Mouse (Mus musculus) lung, embryonic 14.5 days (tissue): ENCODE data around the gene Mthfd1. TPM values are rescaled to one million over a fixed set of nuclear protein-coding genes. Genes with fewer than 3 reads are reported as not detected.
A peak's percentile ranks its signal among the peaks of the same experiment; 100 is the strongest.

ENCODE experiments used
- ATAC-seq: fragments of 200-750 bp; cut with Nextera tagmentation; 2 replicates; pipeline ENCODE4 v1.8.0; 2017; ENCODE audit warnings: mild to moderate bottlenecking, moderate TSS enrichment, moderate library complexity; ENCODE audit not compliant: insufficient read depth
- DNase-seq: peaks from one replicate; pipeline ENCODE4 v3.0.0-alpha.2; 2015
- H3K27ac ChIP-seq: fragments of 300-500 bp; sonication (generic); 2 replicates; pipeline ENCODE4 v1.5.1; 2014; ENCODE audit warnings: low read depth, mild to moderate bottlenecking, moderate library complexity
- H3K27me3 ChIP-seq: fragments of 300-500 bp; sonication (generic); 2 replicates; pipeline ENCODE4 v1.6.1; 2014; ENCODE audit warnings: low read length, control low read depth; ENCODE audit not compliant: insufficient read depth
- H3K36me3 ChIP-seq: fragments of 300-500 bp; sonication (generic); 2 replicates; pipeline ENCODE4 v1.6.1; 2014; ENCODE audit warnings: control low read depth; ENCODE audit not compliant: insufficient read depth
- H3K4me1 ChIP-seq: fragments of 300-500 bp; sonication (generic); 2 replicates; pipeline ENCODE4 v1.6.1; 2014; ENCODE audit warnings: antibody characterized with exemption, control low read depth; ENCODE audit not compliant: insufficient read depth
- H3K4me2 ChIP-seq: fragments of 300-500 bp; sonication (generic); 2 replicates; pipeline ENCODE4 v1.6.1; 2014; ENCODE audit warnings: mild to moderate bottlenecking
- H3K4me3 ChIP-seq: fragments of 300-500 bp; sonication (generic); 2 replicates; pipeline ENCODE4 v1.5.1; 2014; ENCODE audit warnings: low read depth, low read length
- H3K9ac ChIP-seq: fragments of 300-500 bp; sonication (generic); 2 replicates; pipeline ENCODE4 v1.6.1; 2014
- H3K9me3 ChIP-seq: fragments of 300-500 bp; sonication (generic); 2 replicates; pipeline ENCODE4 v1.6.1; 2016; ENCODE audit warnings: low read depth, low read length, control low read depth
- CTCF ChIP-seq: IDR thresholded peaks from 2 replicates; pipeline ENCODE4 v1.5.1; 2016; ENCODE audit warnings: antibody characterized with exemption, low read depth
- WGBS: fragments of 180-500 bp; shearing (Covaris S2); extraction: QIAGEN DNeasy Blood & Tissue Kit; methylation state at CpG from one replicate; pipeline ENCODE4 v1.1.7; 2014; 5-methylcytosine and 5-hydroxymethylcytosine counted together
- polyA plus RNA-seq: library from polyadenylated mRNA; unstranded; fragments of >200 nt; fragmentation: Nextera tagmentation; extraction: Ambion mirVana; gene quantifications from 2 replicates; pipeline ENCODE4 v1.2.1, GENCODE M21; 2014

Mthfd1 gene
- polyA plus RNA-seq, 1 experiment from 2014 or later, result 104 TPM

DNA sequence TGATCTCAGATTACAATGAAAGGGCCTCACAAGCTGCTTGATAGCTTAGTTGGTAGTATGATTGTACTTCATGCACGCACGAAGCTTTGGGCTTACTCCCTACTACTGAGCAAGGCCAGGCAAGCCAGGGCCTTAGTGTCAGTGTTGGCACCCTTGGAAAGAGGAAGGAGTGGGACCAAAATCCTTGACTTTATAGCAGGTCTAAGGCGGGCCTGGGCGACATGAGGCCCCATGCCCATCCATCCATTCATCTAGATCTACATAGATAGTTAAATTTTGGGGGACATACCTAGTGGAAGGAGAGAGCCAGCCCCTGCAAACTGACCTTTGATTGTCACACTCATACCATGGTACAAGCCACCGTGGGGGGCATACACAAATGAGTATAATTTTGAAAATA, 53.3 kb downstream of the Mthfd1 start:
- Histone ChIP-seq H3K9me3 (no peaks in the 10 kb centered on the region), H3K27ac (peak overlapping the region; percentile 75), H3K4me1 (peaks cover 5% of the 10 kb centered on the region; the same call in 1 of the 2 replicates), H3K36me3 (peaks cover 57% of the 10 kb centered on the region), H3K4me2 (no peak overlapping the region), H3K9ac (no peak overlapping the region), H3K27me3 (no peaks in the 10 kb centered on the region), H3K4me3 (no peak overlapping the region)
- WGBS, result 82% methylated on average over 5 of the region's 5 CpGs
- ATAC-seq (no peak), DNase-seq (no peak)
- TF ChIP-seq CTCF, result no peak

DNA sequence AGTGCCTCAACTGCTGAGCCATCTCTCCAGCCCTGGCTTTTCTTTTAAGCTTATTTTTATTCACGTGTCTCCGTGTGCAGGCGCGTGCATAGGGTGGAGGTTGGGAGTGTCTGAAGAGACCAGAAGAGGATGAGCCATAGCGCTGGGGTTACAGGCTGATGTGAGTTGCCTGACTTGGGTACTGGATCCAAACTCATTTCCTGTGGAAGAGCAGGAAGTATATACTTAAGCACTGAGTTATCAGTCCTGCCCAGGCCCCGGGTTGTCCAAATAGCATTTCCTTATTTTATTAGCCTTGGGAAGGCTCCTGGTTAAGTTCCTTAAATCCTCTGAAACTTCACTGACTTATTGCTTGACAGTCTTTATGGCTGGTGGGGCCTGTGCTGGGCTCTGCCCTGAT, 54.9 kb downstream of the Mthfd1 start:
- 73% methylated on average over 6 of the region's 6 CpGs for WGBS
- DNase-seq, result peak; percentile 35
- Histone ChIP-seq H3K4me3 (no peak overlapping the region), H3K9me3 (no peaks in the 10 kb centered on the region), H3K36me3 (peaks cover 64% of the 10 kb centered on the region), H3K27me3 (no peaks in the 10 kb centered on the region), H3K4me1 (peaks cover 5% of the 10 kb centered on the region; the same call in 1 of the 2 replicates), H3K4me2 (no peak overlapping the region), H3K9ac (no peak overlapping the region), H3K27ac (no peak overlapping the region)
- no peak for ATAC-seq
- TF ChIP-seq CTCF, result no peak

DNA sequence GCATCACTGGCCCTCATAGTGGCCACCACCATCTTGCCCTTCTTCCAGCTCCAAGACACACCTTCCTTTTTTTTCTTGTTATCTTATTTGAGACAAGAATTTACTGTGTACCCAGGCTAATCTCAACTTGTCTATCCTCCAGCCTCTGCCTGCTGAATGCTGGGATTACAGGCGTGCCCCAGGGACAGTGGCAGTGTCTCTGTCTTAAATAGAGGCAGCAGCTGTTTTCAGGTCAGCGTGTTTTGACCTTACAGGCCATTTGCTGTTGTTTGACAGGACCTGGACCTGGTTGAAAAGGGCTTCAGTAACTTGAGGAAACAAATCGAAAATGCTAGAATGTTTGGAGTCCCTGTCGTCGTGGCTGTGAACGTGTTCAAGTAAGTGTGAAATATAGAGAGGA, 55.5 kb downstream of the Mthfd1 start:
- peak overlapping the region; percentile 58; the same call in 1 of the 2 replicates for H3K27ac ChIP-seq

DNA sequence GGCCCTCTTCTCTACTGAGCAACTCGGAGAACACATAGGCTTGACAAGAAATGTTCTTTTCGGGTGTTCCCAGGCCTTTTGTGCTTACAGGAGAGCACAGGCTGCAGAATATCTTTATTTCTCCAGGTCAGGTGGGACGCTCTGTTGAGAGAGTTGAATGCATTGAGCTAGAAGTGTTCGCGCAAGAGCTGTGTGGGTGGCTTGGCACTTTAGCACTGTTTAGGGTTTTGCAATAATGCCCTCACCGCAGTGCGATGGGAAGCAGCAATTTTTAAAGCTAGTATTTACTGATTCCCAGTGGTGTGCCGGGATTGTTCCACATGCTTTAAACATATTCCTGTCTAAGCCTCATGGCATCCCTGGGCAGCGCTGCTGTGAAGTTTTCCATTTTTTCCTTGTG, 56.1 kb downstream of the Mthfd1 start:
- Histone ChIP-seq H3K4me3 (no peak overlapping the region), H3K27me3 (no peaks in the 10 kb centered on the region), H3K9ac (no peak overlapping the region), H3K27ac (no peak overlapping the region), H3K4me2 (no peak overlapping the region), H3K36me3 (peaks cover 69% of the 10 kb centered on the region), H3K9me3 (no peaks in the 10 kb centered on the region), H3K4me1 (peaks cover 5% of the 10 kb centered on the region; the same call in 1 of the 2 replicates)
- TF ChIP-seq CTCF, result no peak
- DNase-seq, result no peak
- no peak for ATAC-seq
- 85% methylated on average over 9 of the region's 9 CpGs for WGBS

More for the DNA sequence above, 55.5 kb downstream of the Mthfd1 start:
- H3K27me3 ChIP-seq, result no peaks in the 10 kb centered on the region
- no peaks in the 10 kb centered on the region for H3K9me3 ChIP-seq
- H3K9ac ChIP-seq, result no peak overlapping the region
- no peak overlapping the region for H3K4me2 ChIP-seq
- DNase-seq, result no peak
- no peak for ATAC-seq
- H3K4me3 ChIP-seq, result no peak overlapping the region
- H3K4me1 ChIP-seq, result peaks cover 5% of the 10 kb centered on the region; the same call in 1 of the 2 replicates
- peaks cover 67% of the 10 kb centered on the region for H3K36me3 ChIP-seq
- WGBS, result 68% methylated on average over 6 of the region's 6 CpGs
- no peak for TF ChIP-seq CTCF

DNA sequence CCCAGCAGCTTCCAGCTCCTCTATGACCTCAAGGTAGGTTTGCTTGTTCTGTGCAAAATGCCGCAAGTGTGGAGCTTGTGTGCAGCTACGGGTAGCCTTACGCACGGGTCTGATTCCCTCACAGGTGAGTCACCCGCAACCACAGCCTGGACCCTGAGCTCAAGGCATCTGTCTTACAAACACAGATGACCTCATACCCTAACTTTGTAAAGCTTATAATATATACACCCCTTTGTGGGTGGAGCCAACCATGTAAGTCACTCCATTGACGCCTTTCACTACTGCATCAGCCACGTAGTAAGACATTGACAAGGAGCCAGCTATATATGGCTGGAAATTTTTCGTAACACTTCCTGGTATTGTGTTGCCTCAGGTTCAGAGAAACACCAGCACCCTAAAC, 56.9 kb downstream of the Mthfd1 start:
- Histone ChIP-seq H3K27ac (no peak overlapping the region; the same call in 1 of the 2 replicates), H3K9me3 (no peaks in the 10 kb centered on the region), H3K4me2 (no peak overlapping the region), H3K36me3 (peaks cover 69% of the 10 kb centered on the region), H3K4me3 (no peak overlapping the region), H3K4me1 (peaks cover 5% of the 10 kb centered on the region; the same call in 1 of the 2 replicates), H3K27me3 (no peaks in the 10 kb centered on the region), H3K9ac (no peak overlapping the region)
- no peak for TF ChIP-seq CTCF
- ATAC-seq (no peak), DNase-seq (peak; percentile 48)
- 80% methylated on average over 8 of the region's 8 CpGs for WGBS

DNA sequence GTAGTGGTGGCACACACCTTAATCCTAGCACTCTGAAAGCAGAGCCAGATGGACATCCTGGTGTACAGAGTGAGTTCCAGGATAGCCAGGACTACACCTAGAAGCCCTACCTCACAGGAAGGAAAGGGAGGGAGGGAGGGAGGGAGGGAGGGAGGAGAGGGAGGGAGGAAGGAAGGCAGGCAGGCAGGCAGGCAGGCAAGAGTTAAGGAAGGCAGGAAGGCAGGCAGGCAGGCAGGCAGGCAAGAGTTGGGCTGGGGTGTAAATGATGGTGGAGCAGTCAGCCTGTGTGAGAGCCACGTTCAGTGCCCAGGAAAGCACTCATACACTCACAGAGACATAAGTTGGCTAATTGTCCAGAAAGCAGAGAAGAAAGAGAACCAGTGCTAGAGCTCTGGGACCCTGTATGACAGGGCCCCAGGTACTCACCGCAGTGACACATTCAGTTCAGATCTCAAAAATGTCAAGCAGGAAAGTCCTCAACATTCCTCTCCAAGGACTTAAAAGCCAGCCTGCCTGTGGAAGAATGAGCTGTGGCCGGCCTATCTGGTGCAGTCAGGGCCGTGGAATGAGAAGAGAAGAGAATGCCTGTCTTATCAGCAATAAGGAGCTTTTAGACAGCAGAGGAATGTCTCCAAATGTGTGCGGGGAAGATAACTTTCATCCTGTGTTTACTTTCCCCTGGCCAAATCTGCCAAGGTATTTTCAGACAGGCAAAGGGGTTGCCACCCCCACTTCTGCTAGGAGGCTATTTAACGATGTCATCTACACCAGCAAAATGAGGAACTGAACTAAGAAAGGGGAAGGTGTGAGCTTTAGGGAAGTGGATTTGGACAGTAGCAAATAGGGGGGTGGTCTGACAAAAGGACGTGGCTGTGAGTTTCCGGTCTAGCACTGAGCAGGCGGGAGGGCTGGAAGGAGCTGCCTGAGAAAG, 63.4 kb downstream of the Mthfd1 start:
- H3K9ac ChIP-seq, result peak overlapping the region; percentile 8; the same call in 1 of the 2 replicates
- no peak overlapping the region for H3K4me3 ChIP-seq
- H3K4me1 ChIP-seq, result peaks cover 11% of the 10 kb centered on the region; the same call in 1 of the 2 replicates
- TF ChIP-seq CTCF, result no peak
- H3K27me3 ChIP-seq, result no peaks in the 10 kb centered on the region
- no peaks in the 10 kb centered on the region for H3K9me3 ChIP-seq
- peaks cover 48% of the 10 kb centered on the region for H3K36me3 ChIP-seq
- DNase-seq (peak; percentile 77), ATAC-seq (peak; percentile 90)
- peak overlapping the region; percentile 91 for H3K27ac ChIP-seq
- H3K4me2 ChIP-seq, result peak overlapping the region; percentile 26; the same call in 1 of the 2 replicates
- 9% methylated on average over 9 of the region's 9 CpGs for WGBS
